Mouse (Mus musculus) heart, postnatal 0 days (tissue): ENCODE measurements around the gene Slc35f2. TPM values are rescaled to one million over a fixed set of nuclear protein-coding genes. Genes with fewer than 3 reads are reported as not detected.

Experiments
- ATAC-seq: fragments of 200-750 bp; cut with Nextera tagmentation; 2 replicates; pipeline ENCODE4 v1.8.0; 2017; ENCODE audit warnings: low read depth, moderate number of reproducible peaks, moderate library complexity; ENCODE audit not compliant: insufficient read depth
- DNase-seq: peaks from one replicate; pipeline ENCODE4 v3.0.0-alpha.2; 2016; ENCODE audit warnings: low spot score
- H3K27ac ChIP-seq: fragments of 300-500 bp; sonication (generic); 2 replicates; pipeline ENCODE4 v1.5.1; 2014; ENCODE audit warnings: low read depth, mild to moderate bottlenecking
- H3K27me3 ChIP-seq: fragments of 300-500 bp; sonication (generic); 2 replicates; pipeline ENCODE4 v1.6.1; 2014; ENCODE audit warnings: low read length, mixed read lengths; ENCODE audit not compliant: control insufficient read depth, insufficient read depth
- H3K36me3 ChIP-seq: fragments of 300-500 bp; sonication (generic); replicated peaks from 2 replicates; pipeline ENCODE4 v1.6.1; 2014; ENCODE audit warnings: low read length, mixed read lengths; ENCODE audit not compliant: control insufficient read depth, insufficient read depth
- H3K4me1 ChIP-seq: fragments of 300-500 bp; sonication (generic); 2 replicates; pipeline ENCODE4 v1.6.1; 2014; ENCODE audit warnings: antibody characterized with exemption; ENCODE audit not compliant: control insufficient read depth, insufficient read depth
- H3K4me2 ChIP-seq: fragments of 300-500 bp; sonication (generic); 2 replicates; pipeline ENCODE4 v1.6.1; 2014; ENCODE audit warnings: low read depth, mild to moderate bottlenecking, low read length, moderate library complexity
- H3K4me3 ChIP-seq: fragments of 300-500 bp; sonication (generic); 2 replicates; pipeline ENCODE4 v1.5.1; 2014; ENCODE audit warnings: low read depth, low read length
- H3K9ac ChIP-seq: fragments of 300-500 bp; sonication (generic); replicated peaks from 2 replicates; pipeline ENCODE4 v1.6.1; 2014; ENCODE audit warnings: low read depth, low read length, mixed read lengths
- H3K9me3 ChIP-seq: fragments of 300-500 bp; sonication (generic); replicated peaks from 2 replicates; pipeline ENCODE4 v1.6.1; 2016; ENCODE audit warnings: low read length; ENCODE audit not compliant: control insufficient read depth
- CTCF ChIP-seq: IDR thresholded peaks from 2 replicates; pipeline ENCODE4 v1.5.1; 2016; ENCODE audit warnings: antibody characterized with exemption, control low read depth, low read depth
- EP300 ChIP-seq: IDR thresholded peaks from 2 replicates; pipeline ENCODE4 v1.6.1; 2016; ENCODE audit warnings: antibody characterized with exemption, low read depth
- WGBS: fragments of 180-500 bp; shearing (Covaris S2); extraction: QIAGEN DNeasy Blood & Tissue Kit; methylation state at CpG from one replicate; pipeline ENCODE4 v1.1.7; 2014; 5-methylcytosine and 5-hydroxymethylcytosine counted together
- polyA plus RNA-seq: library from polyadenylated mRNA; unstranded; fragments of >200 nt; fragmentation: Nextera tagmentation; extraction: Ambion mirVana; gene quantifications from 2 replicates; pipeline ENCODE4 v1.2.1, GENCODE M21; 2015
- total RNA-seq: library from RNA; depleted of rRNA; stranded (reverse); fragments of >200 nt; gene quantifications from 2 replicates; pipeline ENCODE4 v1.2.3, GENCODE M21; 2014; ENCODE audit warnings: low replicate concordance; rRNA removed

Gene Slc35f2
- total and polyA plus RNA-seq, 2 experiments from 2014 or later = 0.10 TPM; not detected in 1

DNA sequence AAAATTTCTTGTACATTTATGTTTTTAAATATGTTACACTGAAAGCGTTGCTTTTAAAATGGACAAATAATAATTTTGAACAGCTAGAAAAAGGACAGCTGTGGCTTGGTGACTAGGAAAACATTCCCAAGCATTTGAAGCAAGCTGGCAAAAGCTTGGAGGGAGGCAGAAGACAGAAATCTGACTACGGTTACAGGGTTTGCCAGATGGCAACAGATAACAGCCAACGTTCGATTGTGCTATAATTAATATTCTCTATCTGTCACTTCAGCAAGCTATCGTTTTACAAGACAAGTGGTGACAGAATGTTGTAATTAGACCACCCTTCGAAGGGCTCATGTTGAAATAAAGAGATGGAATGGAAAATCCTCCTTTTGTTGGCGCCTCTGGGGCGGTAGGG, 77.2 kb downstream of the Slc35f2 start:
- Histone ChIP-seq H3K9ac (no peak overlapping the region), H3K27ac (no peak overlapping the region), H3K36me3 (no peaks in the 10 kb centered on the region), H3K4me1 (no peaks in the 10 kb centered on the region), H3K4me2 (no peak overlapping the region), H3K4me3 (no peak overlapping the region), H3K27me3 (peaks cover 10% of the 10 kb centered on the region; the same call in 1 of the 2 replicates), H3K9me3 (no peaks in the 10 kb centered on the region)
- DNase-seq (no peak), ATAC-seq (no peak)
- no peak for TF ChIP-seq CTCF
- no peak for TF ChIP-seq EP300
- WGBS = 54% methylated on average over 8 of the region's 8 CpGs

GRCm38 (mm10) chr9:53849864-53850263, 78.5 kb downstream of the Slc35f2 start, which contains the start of gene Sln:
Gene Sln (plus strand): TSS chr9:53850164.
- Histone ChIP-seq H3K27me3 (peaks cover 10% of the 10 kb centered on the region; the same call in 1 of the 2 replicates), H3K9ac (no peak within 1 kb of the TSS), H3K9me3 (no peaks in the 10 kb centered on the region), H3K4me2 (no peak within 1 kb of the TSS), H3K4me1 (0 out of 2 replicates have a peak, but pooled peaks cover 4% of the 10 kb centered on the region), H3K36me3 (no peaks in the 10 kb centered on the region), H3K4me3 (no peak within 1 kb of the TSS; the same call in 1 of the 2 replicates), H3K27ac (no peak within 1 kb of the TSS)
- 75% methylated on average over 4 of the region's 4 CpGs for WGBS
- TF ChIP-seq EP300 = no peak
- no peak for TF ChIP-seq CTCF
- DNase-seq (no peak), ATAC-seq (no peak)

- Histone ChIP-seq H3K9ac (no peak overlapping the region), H3K4me1 (0 out of 2 replicates have a peak, but pooled peaks cover 5% of the 10 kb centered on the region), H3K27me3 (peaks cover 24% of the 10 kb centered on the region), H3K4me2 (no peak overlapping the region), H3K9me3 (no peaks in the 10 kb centered on the region), H3K4me3 (no peak overlapping the region), H3K27ac (no peak overlapping the region), H3K36me3 (no peaks in the 10 kb centered on the region)
- TF ChIP-seq CTCF = no peak
- no peak for TF ChIP-seq EP300
- WGBS = 46% methylated on average over 4 of the region's 4 CpGs
- DNase-seq (no peak), ATAC-seq (peak; percentile 51; the same call in 1 of the 2 replicates)
These were observed 80.8 kb downstream of the Slc35f2 start for GRCm38 (mm10) chr9:53852158-53852557.

GRCm38 (mm10) chr9:53853672-53854071, 82.3 kb downstream of the Slc35f2 start:
- Histone ChIP-seq H3K4me3 (no peak overlapping the region), H3K4me2 (no peak overlapping the region), H3K4me1 (0 out of 2 replicates have a peak, but pooled peaks cover 5% of the 10 kb centered on the region), H3K9me3 (no peaks in the 10 kb centered on the region), H3K9ac (no peak overlapping the region), H3K36me3 (no peaks in the 10 kb centered on the region), H3K27ac (no peak overlapping the region; the same call in 1 of the 2 replicates), H3K27me3 (peaks cover 24% of the 10 kb centered on the region)
- TF ChIP-seq CTCF = no peak
- TF ChIP-seq EP300 = no peak
- WGBS = 54% methylated on average over 1 of the region's 1 CpGs
- no peak for ATAC-seq
- no peak for DNase-seq

DNA sequence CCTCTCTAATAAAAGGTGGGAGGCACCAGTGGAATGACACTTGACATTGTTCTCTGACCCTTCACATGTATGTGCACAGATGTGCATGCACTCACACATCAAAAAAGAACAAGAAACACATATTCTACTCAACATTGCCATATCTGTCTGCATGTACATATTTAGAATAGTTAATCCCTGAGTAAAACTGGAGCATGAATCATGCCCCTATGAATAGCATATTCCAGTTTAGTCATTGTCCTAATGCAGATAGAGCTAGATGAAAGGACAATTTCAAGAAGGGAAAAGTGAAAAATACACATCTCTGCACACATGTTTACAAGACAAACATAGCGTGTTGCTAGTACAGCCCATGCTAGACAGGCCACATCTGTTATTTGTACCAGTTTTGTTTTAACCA, 83.2 kb downstream of the Slc35f2 start:
- peaks cover 20% of the 10 kb centered on the region for H3K27me3 ChIP-seq

GRCm38 (mm10) chr9:53857864-53858263, 86.5 kb downstream of the Slc35f2 start:
- Histone ChIP-seq H3K4me3 (no peak overlapping the region), H3K27ac (no peak overlapping the region), H3K4me1 (0 out of 2 replicates have a peak, but pooled peaks cover 5% of the 10 kb centered on the region), H3K9ac (no peak overlapping the region), H3K27me3 (peaks cover 14% of the 10 kb centered on the region; the same call in 1 of the 2 replicates), H3K9me3 (no peaks in the 10 kb centered on the region), H3K4me2 (no peak overlapping the region), H3K36me3 (no peaks in the 10 kb centered on the region)
- ATAC-seq (0 out of 2 replicates have a peak, but pooled peaks have one; percentile 30), DNase-seq (peak; percentile 33)
- TF ChIP-seq EP300 = no peak
- no peak for TF ChIP-seq CTCF
- 16% methylated on average over 5 of the region's 5 CpGs for WGBS

More for the DNA sequence above, 83.2 kb downstream of the Slc35f2 start:
- ATAC-seq = no peak
- no peak for TF ChIP-seq CTCF
- TF ChIP-seq EP300 = no peak
- H3K36me3 ChIP-seq = no peaks in the 10 kb centered on the region
- no peak overlapping the region for H3K4me2 ChIP-seq
- 76% methylated on average over 1 of the region's 1 CpGs for WGBS
- no peak overlapping the region for H3K4me3 ChIP-seq
- no peaks in the 10 kb centered on the region for H3K9me3 ChIP-seq
- 0 out of 2 replicates have a peak, but pooled peaks cover 5% of the 10 kb centered on the region for H3K4me1 ChIP-seq
- DNase-seq = no peak
- no peak overlapping the region for H3K27ac ChIP-seq
- H3K9ac ChIP-seq = no peak overlapping the region

Other genes starting within 250 kb of the Slc35f2 start
- gene Atm, start 234.8 kb upstream of the Slc35f2 start, total RNA-seq = 2.9 and 5.3 TPM in 2 replicates
- gene Atm, start 234.8 kb upstream of the Slc35f2 start, polyA plus RNA-seq = 2.6 and 3.9 TPM in 2 replicates
- gene Npat, start 234.5 kb upstream of the Slc35f2 start, total RNA-seq = 5.6 and 7.5 TPM in 2 replicates
- gene Npat, start 234.5 kb upstream of the Slc35f2 start, polyA plus RNA-seq = 5.7 TPM in 2 replicates
- 197 and 208 TPM in 2 replicates for gene Acat1, start 161.2 kb upstream of the Slc35f2 start, total RNA-seq
- gene Acat1, start 161.2 kb upstream of the Slc35f2 start, polyA plus RNA-seq = 334 and 336 TPM in 2 replicates
- 26.9 and 34.8 TPM in 2 replicates for gene Cul5, start 101.5 kb upstream of the Slc35f2 start, total RNA-seq
- gene Cul5, start 101.5 kb upstream of the Slc35f2 start, polyA plus RNA-seq = 25.9 and 29.7 TPM in 2 replicates
- gene Rab39, start 65.3 kb upstream of the Slc35f2 start, total RNA-seq = not detected in 2 replicates
- gene Rab39, start 65.3 kb upstream of the Slc35f2 start, polyA plus RNA-seq = 0.05 TPM in 2 replicates
- 80.1 and 118 TPM in 2 replicates for gene Sln, start 78.6 kb downstream of the Slc35f2 start, total RNA-seq
- gene Sln, start 78.6 kb downstream of the Slc35f2 start, polyA plus RNA-seq = 339 and 434 TPM in 2 replicates
- 0.53 TPM in 1 of 2 replicates, not detected in the other for gene Elmod1, start 203.8 kb downstream of the Slc35f2 start, total RNA-seq
- gene Elmod1, start 203.8 kb downstream of the Slc35f2 start, polyA plus RNA-seq = 0.27 and 0.30 TPM in 2 replicates